Mouse (Mus musculus) hindbrain, embryonic 16.5 days (tissue): Measurements from ENCODE around the gene Elmod1. TPM values are rescaled to one million over a fixed set of nuclear protein-coding genes. Genes with fewer than 3 reads are reported as not detected.
A peak's percentile ranks its signal among the peaks of the same experiment; 100 is the strongest.

Experiments used
- ATAC-seq: fragments of 200-750 bp; cut with Nextera tagmentation; 2 replicates; pipeline ENCODE4 v1.8.0; 2017; ENCODE audit warnings: moderate TSS enrichment, moderate library complexity
- H3K27ac ChIP-seq: fragments of 300-500 bp; sonication (generic); 2 replicates; pipeline ENCODE4 v1.5.1; 2014; ENCODE audit warnings: low read depth, mild to moderate bottlenecking, control low read depth, low read length, moderate library complexity
- H3K27me3 ChIP-seq: fragments of 300-500 bp; sonication (generic); replicated peaks from 2 replicates; pipeline ENCODE4 v1.6.1; 2014; ENCODE audit warnings: low read length; ENCODE audit not compliant: control insufficient read depth, insufficient read depth
- H3K36me3 ChIP-seq: fragments of 300-500 bp; sonication (generic); 2 replicates; pipeline ENCODE4 v1.6.1; 2014; ENCODE audit warnings: mild to moderate bottlenecking, low read length, moderate library complexity, mixed read lengths; ENCODE audit not compliant: control insufficient read depth, insufficient read depth
- H3K4me1 ChIP-seq: fragments of 300-500 bp; sonication (generic); 2 replicates; pipeline ENCODE4 v1.6.1; 2014; ENCODE audit warnings: low read depth, low read length; ENCODE audit not compliant: control insufficient read depth, insufficient read depth
- H3K4me2 ChIP-seq: fragments of 300-500 bp; sonication (generic); 2 replicates; pipeline ENCODE4 v1.6.1; 2014; ENCODE audit warnings: mild to moderate bottlenecking, low read length, control low read depth, moderate library complexity
- H3K4me3 ChIP-seq: fragments of 300-500 bp; sonication (generic); 2 replicates; pipeline ENCODE4 v1.5.1; 2014; ENCODE audit warnings: mild to moderate bottlenecking, low read length, control low read depth, moderate library complexity
- H3K9ac ChIP-seq: fragments of 300-500 bp; sonication (generic); 2 replicates; pipeline ENCODE4 v1.6.1; 2014; ENCODE audit warnings: low read depth, mild to moderate bottlenecking, control low read depth, low read length, moderate library complexity
- H3K9me3 ChIP-seq: fragments of 300-500 bp; sonication (generic); 2 replicates; pipeline ENCODE4 v1.6.1; 2014; ENCODE audit warnings: mild to moderate bottlenecking, low read length, moderate library complexity; ENCODE audit not compliant: control insufficient read depth
- WGBS: fragments of 180-500 bp; shearing (Covaris S2); extraction: QIAGEN DNeasy Blood & Tissue Kit; methylation state at CpG from one replicate; pipeline ENCODE4 v1.1.7; 2014; 5-methylcytosine and 5-hydroxymethylcytosine counted together
- polyA plus RNA-seq: library from polyadenylated mRNA; unstranded; fragments of >200 nt; fragmentation: Nextera tagmentation; extraction: Ambion mirVana; gene quantifications from 2 replicates; pipeline ENCODE4 v1.2.1, GENCODE M21; 2015

Gene Elmod1
- polyA plus RNA-seq, 1 experiment from 2014 or later: 19.9 TPM

DNA sequence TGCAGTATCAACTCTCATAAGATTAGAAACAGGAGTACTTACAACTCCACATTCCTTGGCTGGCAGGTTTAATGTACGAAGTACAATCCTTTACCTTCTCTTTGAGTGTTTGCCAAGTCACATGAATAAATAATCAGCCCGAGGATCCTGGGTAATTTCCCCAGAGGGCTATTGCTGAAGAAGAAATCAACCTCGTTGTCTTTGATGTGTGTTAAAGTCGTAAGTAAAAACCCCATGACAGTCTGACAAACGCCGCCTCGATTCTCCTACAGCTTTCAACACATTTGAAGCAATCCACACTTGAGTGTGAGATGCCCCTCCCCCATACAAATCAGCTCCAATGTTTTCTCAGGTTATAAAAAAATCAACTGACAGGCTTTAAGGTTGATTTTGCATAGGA, 44.2 kb downstream of the Elmod1 start:
- H3K36me3 ChIP-seq: peaks cover under 1% of the 10 kb centered on the region; the same call in 1 of the 2 replicates
- H3K4me3 ChIP-seq: no peak overlapping the region
- 32% methylated on average over 7 of the region's 7 CpGs for WGBS
- peak overlapping the region; percentile 44; the same call in 1 of the 2 replicates for H3K27ac ChIP-seq
- ATAC-seq: peak; percentile 63; the same call in 1 of the 2 replicates
- H3K4me1 ChIP-seq: 0 out of 2 replicates have a peak, but pooled peaks cover 2% of the 10 kb centered on the region
- H3K4me2 ChIP-seq: no peak overlapping the region
- H3K27me3 ChIP-seq: no peaks in the 10 kb centered on the region
- H3K9me3 ChIP-seq: no peaks in the 10 kb centered on the region
- no peak overlapping the region for H3K9ac ChIP-seq

DNA sequence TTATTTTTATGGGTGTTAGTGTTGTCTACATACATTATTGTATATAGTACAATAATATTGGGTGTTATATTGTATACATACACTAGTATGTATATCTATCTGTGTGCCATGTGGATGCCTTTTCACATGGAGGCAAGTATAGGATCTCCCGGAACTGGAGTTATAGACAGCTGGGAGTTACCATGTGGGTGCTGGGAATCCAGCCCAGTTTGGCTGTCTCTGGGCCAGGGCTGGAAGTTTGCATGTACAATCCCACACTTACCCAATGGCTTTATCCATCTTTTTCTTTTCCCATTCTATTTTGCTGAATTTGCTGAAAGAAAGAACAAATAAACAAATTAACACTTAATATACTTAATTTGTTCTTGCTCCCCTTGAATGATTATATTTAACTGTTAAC, 54.0 kb downstream of the Elmod1 start:
- Histone ChIP-seq H3K9me3 (no peaks in the 10 kb centered on the region), H3K9ac (no peak overlapping the region), H3K27ac (no peak overlapping the region), H3K4me1 (peaks cover 2% of the 10 kb centered on the region; the same call in 1 of the 2 replicates), H3K27me3 (no peaks in the 10 kb centered on the region), H3K36me3 (peaks cover 10% of the 10 kb centered on the region), H3K4me2 (no peak overlapping the region), H3K4me3 (no peak overlapping the region)
- no peak for ATAC-seq
- 91% methylated on average over 1 of the region's 1 CpGs for WGBS

DNA sequence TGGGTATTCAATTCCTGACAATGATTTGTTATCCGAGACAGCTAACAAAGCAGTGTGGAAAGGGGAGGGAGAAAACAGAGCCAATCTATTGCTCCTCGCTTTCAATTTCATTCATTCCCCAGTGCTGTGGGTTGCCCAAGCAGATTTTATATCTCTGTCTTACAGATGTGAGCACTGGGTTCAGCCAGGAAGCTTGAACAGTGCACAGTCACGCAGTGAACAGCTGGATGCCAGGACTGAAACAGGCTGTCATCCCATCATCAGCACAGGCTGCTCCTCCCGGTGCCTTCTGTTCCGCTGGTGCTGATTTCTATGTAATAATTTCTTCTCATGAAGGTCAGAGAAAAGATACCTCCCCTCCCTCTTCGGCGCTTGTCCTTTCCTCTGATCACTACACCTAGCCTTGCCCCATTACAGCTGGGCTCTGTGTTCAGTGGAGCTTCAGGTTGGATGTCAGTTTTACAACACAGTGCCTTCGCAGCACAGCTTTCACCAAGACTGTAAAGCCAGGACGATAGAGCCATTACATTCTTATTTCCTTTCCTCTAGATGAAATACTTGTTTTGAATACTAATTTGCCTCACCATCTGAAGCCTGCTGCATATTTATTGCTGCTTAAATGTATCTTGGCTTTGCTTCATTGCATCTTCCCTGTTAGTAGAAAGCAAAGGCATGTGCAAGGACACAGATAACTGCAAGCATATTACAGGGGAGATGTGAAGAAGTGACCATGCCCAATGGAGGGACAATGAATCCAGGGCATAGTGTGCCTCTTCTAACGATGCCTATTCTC, 59.0 kb downstream of the Elmod1 start:
- Histone ChIP-seq H3K4me2 (0 out of 2 replicates have a peak overlapping the region, but pooled peaks have one; percentile 14), H3K4me1 (peaks cover 11% of the 10 kb centered on the region), H3K36me3 (peaks cover 7% of the 10 kb centered on the region), H3K27ac (peak overlapping the region; percentile 84), H3K9me3 (no peaks in the 10 kb centered on the region), H3K4me3 (no peak overlapping the region), H3K9ac (peak overlapping the region; percentile 38; the same call in 1 of the 2 replicates), H3K27me3 (no peaks in the 10 kb centered on the region)
- peak; percentile 88 for ATAC-seq
- WGBS: 37% methylated on average over 10 of the region's 10 CpGs

DNA sequence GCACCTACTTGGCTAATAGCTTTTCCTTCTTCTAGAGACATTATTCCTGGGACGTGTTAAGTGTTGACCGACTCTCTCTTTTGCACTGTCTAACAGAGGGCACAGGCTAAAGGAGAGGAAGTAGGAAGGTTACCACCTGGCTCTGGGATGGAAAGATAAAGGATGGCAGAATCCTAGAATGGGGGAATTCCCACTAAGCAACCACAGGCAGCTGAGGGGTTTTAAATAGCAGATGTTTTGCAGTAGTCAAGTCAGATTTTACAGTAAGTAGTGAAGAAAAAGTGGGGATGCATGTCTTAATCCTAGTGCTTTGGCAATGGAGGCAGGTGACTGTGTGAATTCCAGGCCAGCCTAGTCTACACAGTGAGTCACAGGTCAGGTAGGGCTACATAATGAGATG, 64.3 kb downstream of the Elmod1 start:
- Histone ChIP-seq H3K4me3 (no peak overlapping the region), H3K4me1 (peaks cover 9% of the 10 kb centered on the region), H3K4me2 (no peak overlapping the region), H3K27me3 (no peaks in the 10 kb centered on the region), H3K27ac (no peak overlapping the region), H3K36me3 (0 out of 2 replicates have a peak, but pooled peaks cover 2% of the 10 kb centered on the region), H3K9me3 (no peaks in the 10 kb centered on the region), H3K9ac (no peak overlapping the region)
- no peak for ATAC-seq
- 85% methylated on average over 2 of the region's 2 CpGs for WGBS

DNA sequence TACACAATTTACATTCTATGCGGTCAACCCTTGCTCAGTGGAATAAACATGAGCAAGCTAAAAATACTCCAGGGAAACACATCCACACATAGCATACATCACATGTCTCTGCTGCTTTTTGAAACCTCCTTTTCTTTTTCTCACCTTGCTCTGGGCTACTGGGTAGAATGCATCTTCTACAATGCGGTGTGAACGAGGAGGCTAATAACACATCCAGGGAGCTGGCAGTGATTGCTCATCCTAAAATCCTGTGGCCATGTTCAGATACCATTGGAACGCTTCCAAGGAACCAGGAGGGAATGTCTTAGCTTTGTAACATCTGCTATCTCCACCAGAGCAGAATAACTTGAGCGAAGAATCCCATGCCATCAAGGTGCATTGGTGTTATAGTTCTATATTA, 64.8 kb downstream of the Elmod1 start:
- H3K4me1 ChIP-seq: peaks cover 5% of the 10 kb centered on the region
- ATAC-seq: no peak
- H3K27ac ChIP-seq: peak overlapping the region; percentile 23; the same call in 1 of the 2 replicates
- no peaks in the 10 kb centered on the region for H3K27me3 ChIP-seq
- 0 out of 2 replicates have a peak, but pooled peaks cover 2% of the 10 kb centered on the region for H3K36me3 ChIP-seq
- H3K9ac ChIP-seq: no peak overlapping the region
- no peak overlapping the region for H3K4me2 ChIP-seq
- H3K9me3 ChIP-seq: no peaks in the 10 kb centered on the region
- no peak overlapping the region for H3K4me3 ChIP-seq
- 68% methylated on average over 5 of the region's 5 CpGs for WGBS

DNA sequence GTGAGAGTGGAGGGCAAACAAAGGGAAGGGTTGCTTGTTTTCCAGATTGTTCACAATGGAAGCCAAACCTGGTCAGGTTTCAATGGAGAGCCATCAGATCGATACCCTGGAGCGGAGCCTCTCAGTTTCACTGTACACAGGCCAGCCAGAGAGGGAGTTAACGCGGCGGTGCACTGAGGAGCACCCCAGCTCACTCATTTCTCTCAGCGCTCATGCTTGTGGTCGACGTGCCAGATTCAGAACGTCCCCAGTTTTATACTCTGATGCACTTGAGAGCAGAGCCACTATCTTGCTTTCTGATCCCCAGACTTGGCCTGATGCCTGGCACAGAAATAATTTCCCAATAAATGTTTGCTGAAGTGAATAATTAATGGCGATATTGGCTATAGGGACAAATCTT, 68.3 kb downstream of the Elmod1 start:
- Histone ChIP-seq H3K36me3 (0 out of 2 replicates have a peak, but pooled peaks cover 2% of the 10 kb centered on the region), H3K27me3 (no peaks in the 10 kb centered on the region), H3K9me3 (no peaks in the 10 kb centered on the region), H3K9ac (no peak overlapping the region), H3K27ac (no peak overlapping the region), H3K4me2 (no peak overlapping the region), H3K4me1 (peaks cover 2% of the 10 kb centered on the region; the same call in 1 of the 2 replicates), H3K4me3 (no peak overlapping the region)
- no peak for ATAC-seq
- 60% methylated on average over 10 of the region's 10 CpGs for WGBS

DNA sequence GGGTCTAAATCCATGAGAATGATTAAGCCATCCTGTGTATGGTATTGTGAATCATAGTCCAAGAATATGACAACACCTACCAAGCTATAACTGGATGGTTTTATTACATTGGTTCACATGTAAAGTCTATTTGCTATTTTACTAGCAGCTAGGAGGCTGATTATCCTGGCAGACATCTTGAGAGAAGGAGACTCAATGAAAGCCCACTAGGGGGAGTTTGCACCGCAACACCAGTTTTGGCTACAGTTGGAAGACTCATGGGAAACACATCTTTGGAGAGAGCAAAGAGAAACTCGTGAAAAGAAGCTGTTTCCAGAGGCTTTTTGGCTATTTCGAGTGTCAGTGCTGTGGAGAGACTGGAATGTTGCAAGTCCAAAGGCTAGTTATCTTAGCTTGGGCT, 69.7 kb downstream of the Elmod1 start:
- Histone ChIP-seq H3K4me3 (no peak overlapping the region), H3K9ac (no peak overlapping the region), H3K36me3 (0 out of 2 replicates have a peak, but pooled peaks cover under 1% of the 10 kb centered on the region), H3K9me3 (no peaks in the 10 kb centered on the region), H3K27me3 (no peaks in the 10 kb centered on the region), H3K4me2 (no peak overlapping the region), H3K4me1 (peaks cover 2% of the 10 kb centered on the region; the same call in 1 of the 2 replicates), H3K27ac (no peak overlapping the region)
- WGBS: 61% methylated on average over 3 of the region's 3 CpGs
- no peak for ATAC-seq

DNA sequence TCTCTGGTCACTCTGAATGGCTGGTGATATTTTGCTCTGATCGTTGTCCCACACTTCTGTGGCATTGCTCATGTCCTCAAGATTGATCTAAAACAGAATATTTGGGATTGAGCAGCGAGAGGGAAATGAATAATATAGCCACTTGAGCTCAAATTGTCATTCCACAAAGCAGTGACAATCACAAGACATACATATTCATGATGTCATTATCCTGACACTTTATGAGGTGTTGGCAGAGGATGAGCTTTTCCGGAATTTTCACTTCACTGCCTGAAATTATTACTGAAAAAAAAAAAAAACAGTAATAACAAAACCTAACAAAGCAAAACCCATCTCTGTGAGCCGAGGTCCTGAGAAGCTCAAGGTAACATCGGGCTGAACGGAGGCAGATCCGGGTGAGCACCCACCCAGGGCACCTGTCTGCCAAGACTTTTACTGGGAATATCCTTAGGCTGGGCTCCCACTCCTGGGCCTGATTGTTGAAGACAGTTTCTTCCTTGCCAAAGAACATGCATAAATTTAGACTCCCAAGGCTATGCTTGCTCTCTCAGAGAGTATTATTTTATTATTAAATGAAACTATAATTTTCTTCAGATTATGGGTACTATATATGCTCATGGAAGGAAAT, 71.8 kb downstream of the Elmod1 start:
- H3K9me3 ChIP-seq: no peaks in the 10 kb centered on the region
- ATAC-seq: no peak
- 68% methylated on average over 7 of the region's 7 CpGs for whole genome bisulfite sequencing
- H3K36me3 ChIP-seq: no peaks in the 10 kb centered on the region
- no peaks in the 10 kb centered on the region for H3K27me3 ChIP-seq
- no peak overlapping the region for H3K4me3 ChIP-seq
- H3K4me2 ChIP-seq: no peak overlapping the region
- no peak overlapping the region for H3K9ac ChIP-seq
- no peak overlapping the region for H3K27ac ChIP-seq
- no peaks in the 10 kb centered on the region for H3K4me1 ChIP-seq

DNA sequence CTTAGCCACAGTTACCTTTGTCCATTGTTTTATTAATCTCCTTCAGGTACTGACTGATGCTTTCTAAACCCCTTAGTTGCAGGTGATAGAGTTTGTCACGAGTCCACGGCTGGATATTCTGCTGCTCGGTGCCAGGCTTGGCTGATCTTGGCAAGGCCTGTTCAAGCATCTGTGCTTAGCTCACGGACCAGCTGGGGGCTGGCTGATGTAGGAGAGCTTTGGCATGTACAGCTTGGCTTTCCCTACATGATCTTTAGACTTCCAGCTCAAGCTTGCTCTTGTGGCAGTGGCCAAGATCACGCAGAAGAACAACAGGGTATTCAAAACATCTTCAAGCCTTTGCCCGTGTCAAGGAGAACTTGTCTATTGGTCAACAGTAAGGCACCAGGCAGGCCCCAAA, 75.3 kb downstream of the Elmod1 start:
- H3K27ac ChIP-seq: no peak overlapping the region
- H3K36me3 ChIP-seq: no peaks in the 10 kb centered on the region
- no peak overlapping the region for H3K4me2 ChIP-seq
- H3K27me3 ChIP-seq: no peaks in the 10 kb centered on the region
- H3K9me3 ChIP-seq: no peaks in the 10 kb centered on the region
- H3K9ac ChIP-seq: no peak overlapping the region
- WGBS: 69% methylated on average over 6 of the region's 6 CpGs
- no peaks in the 10 kb centered on the region for H3K4me1 ChIP-seq
- peak; percentile 75 for ATAC-seq
- H3K4me3 ChIP-seq: no peak overlapping the region
